19 mouse cellular contexts compared by ENCODE assay signal in genomic region chr4:151346673-151347072, GRCm38 (mm10).
A peak's percentile ranks its signal among the peaks of the same experiment; 100 is the strongest.
DNase-seq lines count a peak whose midpoint lies in the region; ATAC-seq lines count a peak whose summit lies in the region.
"Had no signal": no experiment of that assay in that cellular context is flagged by ENCODE, and none has a peak within 500 bp of the region (broad histone marks: within the 10 kb centered on the region; RNA-seq: fewer than 3 reads in every experiment).

No protein-coding gene starts in this region.

- peaks cover 4% of the 10 kb centered on the region; the same call in 1 of the 2 replicates for H3K9me3 ChIP-seq in kidney, embryonic 16.5 days (ENCODE audit: low read length)
- no peaks in the 10 kb centered on the region for H3K9me3 ChIP-seq in intestine, embryonic 16.5 days (ENCODE audit: control insufficient read depth, low read length)
- no peaks in the 10 kb centered on the region for H3K9me3 ChIP-seq in neural tube, embryonic 15.5 days (replicated peaks)

- no peak for DNase-seq in kidney, postnatal 36 days
- DNase-seq in MN1 (ENCODE audit: low spot score): peak; percentile 60
- DNase-seq in urinary bladder, postnatal 14 days (ENCODE audit: low spot score): no peak
- DNase-seq in spleen, postnatal 4 days (ENCODE audit: low spot score in 2 of 2): no peak
- DNase-seq: cerebellum, adult 18-20 months; cerebellum, postnatal 25 days; embryo, embryonic 11 days; kidney, adult 18-20 months; kidney, postnatal 14 days; liver, postnatal 0 days; lung, postnatal 10 days; retina, postnatal 1 day; right cerebral cortex, postnatal 4 days; thymus, postnatal 25 days had no signal

- no peak overlapping the region for H3K4me2 ChIP-seq in kidney, embryonic 16.5 days (replicated peaks; ENCODE audit: low read depth, low read length)
- H3K4me2 ChIP-seq in intestine, embryonic 16.5 days (ENCODE audit: low read depth, low read length): 0 out of 2 replicates have a peak overlapping the region, but pooled peaks have one; percentile 16
- no peak overlapping the region for H3K4me2 ChIP-seq in neural tube, embryonic 15.5 days

- no peaks in the 10 kb centered on the region for H3K36me3 ChIP-seq in kidney, embryonic 16.5 days (ENCODE audit: insufficient read depth, low read length)
- no peaks in the 10 kb centered on the region for H3K36me3 ChIP-seq in intestine, embryonic 16.5 days (ENCODE audit: control insufficient read depth, insufficient read depth, low read length)
- H3K36me3 ChIP-seq in neural tube, embryonic 15.5 days: no peaks in the 10 kb centered on the region

- 0 out of 2 replicates have a peak, but pooled peaks cover 14% of the 10 kb centered on the region for H3K4me1 ChIP-seq in kidney, embryonic 16.5 days (ENCODE audit: insufficient read depth, low read length)
- peaks cover 10% of the 10 kb centered on the region for H3K4me1 ChIP-seq in intestine, embryonic 16.5 days (ENCODE audit: control insufficient read depth, insufficient read depth, low read length)
- peaks cover 23% of the 10 kb centered on the region for H3K4me1 ChIP-seq in neural tube, embryonic 15.5 days

- ATAC-seq in kidney, embryonic 16.5 days (ENCODE audit: low FRiP score, low TSS enrichment): peak; percentile 64
- peak; percentile 79 for ATAC-seq in intestine, embryonic 16.5 days
- ATAC-seq in neural tube, embryonic 15.5 days (ENCODE audit: low FRiP score): no peak
- ATAC-seq: CD4-positive, CD25-positive, alpha-beta regulatory T cell, adult 4 months; forebrain, embryonic 16.5 days; liver, postnatal 0 days had no signal

- no peak overlapping the region for H3K4me3 ChIP-seq in kidney, embryonic 16.5 days (ENCODE audit: low read length)
- H3K4me3 ChIP-seq in intestine, embryonic 16.5 days (ENCODE audit: low read length): no peak overlapping the region
- H3K4me3 ChIP-seq in neural tube, embryonic 15.5 days (replicated peaks): no peak overlapping the region

- no peak overlapping the region for H3K27ac ChIP-seq in kidney, embryonic 16.5 days (ENCODE audit: low read length)
- H3K27ac ChIP-seq in intestine, embryonic 16.5 days (ENCODE audit: low read length): no peak overlapping the region
- peak overlapping the region; percentile 74 for H3K27ac ChIP-seq in neural tube, embryonic 15.5 days (replicated peaks)

- H3K27me3 ChIP-seq in kidney, embryonic 16.5 days (ENCODE audit: insufficient read depth, low read length): no peaks in the 10 kb centered on the region
- H3K27me3 ChIP-seq in intestine, embryonic 16.5 days (replicated peaks; ENCODE audit: control insufficient read depth, insufficient read depth, low read length): no peaks in the 10 kb centered on the region
- no peaks in the 10 kb centered on the region for H3K27me3 ChIP-seq in neural tube, embryonic 15.5 days (replicated peaks)

- no peak overlapping the region for H3K9ac ChIP-seq in kidney, embryonic 16.5 days (replicated peaks; ENCODE audit: low read length)
- no peak overlapping the region for H3K9ac ChIP-seq in intestine, embryonic 16.5 days (ENCODE audit: low read depth, low read length)
- H3K9ac ChIP-seq in neural tube, embryonic 15.5 days (replicated peaks): no peak overlapping the region
- H3K9ac ChIP-seq: liver, postnatal 0 days had no signal

- 49% methylated on average over 12 of the region's 12 CpGs for WGBS in kidney, embryonic 16.5 days
- WGBS in intestine, embryonic 16.5 days: 57% methylated on average over 12 of the region's 12 CpGs
- WGBS in neural tube, embryonic 15.5 days: 37% methylated on average over 12 of the region's 12 CpGs
